Mouse (Mus musculus): ENCODE measurements at regions not wholly inside any gene's neighbourhood (a gene's known extent, or its start where the extent isn't known, plus 50 kb on each side); places are given as distances from the start of the nearest gene placed in this dataset.

- TF ChIP-seq USF1 (IDR thresholded peaks at IDR 0.05; ENCODE audit: low read depth) (no peak), E2F4 (IDR thresholded peaks at IDR 0.05; ENCODE audit: insufficient read depth) (no peak), POLR2A (IDR thresholded peaks at IDR 0.05; ENCODE audit: insufficient read length, low read depth) (no peak), MYOD1 (IDR thresholded peaks at IDR 0.05; ENCODE audit: control insufficient read depth in 1 of 3, insufficient read length in 2 of 3, low read depth in 2 of 3) (no peak), TCF3 (IDR thresholded peaks at IDR 0.05; ENCODE audit: insufficient read length, low read depth) (no peak), MAX (IDR thresholded peaks at IDR 0.05; ENCODE audit: low read depth) (no peak), CEBPB (IDR thresholded peaks at IDR 0.05; ENCODE audit: insufficient read depth, poor library complexity, severe bottlenecking) (no peak), SRF (IDR thresholded peaks at IDR 0.05; ENCODE audit: control insufficient read depth, insufficient read length, low read depth) (no peak), MYOG (IDR thresholded peaks at IDR 0.05; ENCODE audit: control insufficient read depth in 1 of 3, insufficient read depth in 1 of 3, insufficient read length in 2 of 3, low read depth in 2 of 3) (no peak), POLR2AphosphoS2 (IDR thresholded peaks at IDR 0.05; ENCODE audit: insufficient read length, low read depth) (no peak), TCF12 (IDR thresholded peaks at IDR 0.05; ENCODE audit: insufficient read depth, poor library complexity, severe bottlenecking) (no peak), REST (IDR thresholded peaks at IDR 0.05; ENCODE audit: insufficient read depth, insufficient read length) (no peak)
Measured at GRCm38 (mm10) chr13:82946931-82947330, 556.9 kb upstream of the Mef2c start.
